Mouse (Mus musculus) thymus, adult 2 months (tissue): Measurements from ENCODE around the gene Vamp3.

ENCODE experiments used
- CTCF ChIP-seq: fragments of 200-500 bp; IDR thresholded peaks from 2 replicates; pipeline ENCODE4 v1.5.1; 2012; ENCODE audit warnings: mild to moderate bottlenecking, control low read depth, low read length, moderate library complexity, borderline replicate concordance; ENCODE audit not compliant: control insufficient read depth, poor library complexity, insufficient read depth; ENCODE audit errors: extremely low read depth
- POLR2A ChIP-seq: fragments of 200-500 bp; IDR thresholded peaks from 2 replicates; pipeline ENCODE4 v1.6.1; 2012; ENCODE audit warnings: mild to moderate bottlenecking, low read length, control low read depth, moderate library complexity; ENCODE audit not compliant: control insufficient read depth, poor library complexity, insufficient read depth; ENCODE audit errors: extremely low read depth

GRCm38 (mm10) chr4:151015946-151016345 lies 41.8 kb downstream of the Vamp3 start:
- TF ChIP-seq CTCF (no peak), POLR2A (no peak)
